Mouse (Mus musculus): ENCODE measurements around the gene Psme1. TPM values are rescaled to one million over a fixed set of nuclear protein-coding genes. Genes with fewer than 3 reads are reported as not detected.

The Psme1 gene
- total RNA-seq, 4 experiments from 2014 or later, result 57.9 to 75.0 (median 67.3) TPM

DNA sequence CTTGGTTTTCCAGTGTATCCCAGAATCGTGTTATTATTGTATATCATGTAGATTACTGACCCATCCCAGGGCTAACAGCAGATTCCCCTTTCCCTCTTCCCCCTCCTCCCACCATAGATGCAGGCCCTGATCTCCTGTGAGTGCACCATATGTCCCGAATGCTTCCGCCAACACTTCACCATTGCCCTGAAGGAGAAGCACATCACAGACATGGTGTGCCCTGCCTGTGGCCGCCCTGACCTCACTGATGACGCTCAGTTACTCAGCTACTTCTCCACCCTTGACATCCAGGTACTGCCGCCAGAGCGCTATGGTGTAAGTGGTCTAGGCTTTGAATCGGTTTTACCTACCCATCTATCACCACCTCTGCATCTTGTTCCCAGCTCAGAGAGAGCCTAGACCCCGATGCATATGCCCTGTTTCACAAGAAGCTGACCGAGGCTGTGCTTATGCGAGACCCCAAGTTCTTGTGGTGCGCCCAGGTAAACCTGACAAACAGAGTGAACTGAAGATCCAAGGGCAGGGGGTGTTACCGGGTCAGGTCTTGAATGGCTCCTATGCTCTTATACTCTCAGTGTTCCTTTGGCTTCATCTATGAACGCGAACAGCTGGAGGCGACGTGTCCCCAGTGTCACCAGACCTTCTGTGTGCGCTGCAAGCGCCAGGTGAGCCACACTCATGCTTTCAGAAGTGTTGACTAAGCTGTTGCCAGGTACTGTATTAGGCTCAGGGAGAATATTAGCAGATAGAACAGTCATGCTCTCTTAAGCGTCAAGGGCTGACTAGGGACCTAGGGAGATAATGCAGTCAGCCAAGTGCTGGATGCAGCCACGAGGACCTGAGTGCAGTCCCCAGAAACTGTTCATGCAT, 20.8 kb downstream of the Psme1 start:
- DNase-seq (ENCODE audit: low spot score in 2 of 2), result no peak

DNA sequence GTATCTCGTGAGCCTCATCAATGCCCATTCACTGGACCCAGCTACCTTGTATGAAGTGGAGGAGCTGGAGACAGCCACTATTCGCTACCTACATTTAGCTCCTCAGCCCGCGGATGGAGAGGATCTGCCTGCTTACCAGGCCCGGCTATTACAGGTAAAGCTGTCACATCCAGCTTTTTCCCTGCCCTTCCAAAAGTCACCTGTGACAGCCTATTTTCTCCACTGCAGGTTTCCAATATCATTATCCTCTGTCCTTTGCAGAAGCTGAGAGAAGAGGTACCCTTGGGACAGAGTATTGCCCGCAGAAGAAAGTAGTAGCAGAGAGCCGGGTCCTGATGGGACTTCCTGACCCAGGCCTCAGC, 25.3 kb downstream of the Psme1 start, which contains the start of gene Irf9:
TSS of gene Irf9 (plus strand) at position 301 of the 362 bp plus-strand sequence.
- no peak for DNase-seq (ENCODE audit: low spot score in 2 of 2)

DNA sequence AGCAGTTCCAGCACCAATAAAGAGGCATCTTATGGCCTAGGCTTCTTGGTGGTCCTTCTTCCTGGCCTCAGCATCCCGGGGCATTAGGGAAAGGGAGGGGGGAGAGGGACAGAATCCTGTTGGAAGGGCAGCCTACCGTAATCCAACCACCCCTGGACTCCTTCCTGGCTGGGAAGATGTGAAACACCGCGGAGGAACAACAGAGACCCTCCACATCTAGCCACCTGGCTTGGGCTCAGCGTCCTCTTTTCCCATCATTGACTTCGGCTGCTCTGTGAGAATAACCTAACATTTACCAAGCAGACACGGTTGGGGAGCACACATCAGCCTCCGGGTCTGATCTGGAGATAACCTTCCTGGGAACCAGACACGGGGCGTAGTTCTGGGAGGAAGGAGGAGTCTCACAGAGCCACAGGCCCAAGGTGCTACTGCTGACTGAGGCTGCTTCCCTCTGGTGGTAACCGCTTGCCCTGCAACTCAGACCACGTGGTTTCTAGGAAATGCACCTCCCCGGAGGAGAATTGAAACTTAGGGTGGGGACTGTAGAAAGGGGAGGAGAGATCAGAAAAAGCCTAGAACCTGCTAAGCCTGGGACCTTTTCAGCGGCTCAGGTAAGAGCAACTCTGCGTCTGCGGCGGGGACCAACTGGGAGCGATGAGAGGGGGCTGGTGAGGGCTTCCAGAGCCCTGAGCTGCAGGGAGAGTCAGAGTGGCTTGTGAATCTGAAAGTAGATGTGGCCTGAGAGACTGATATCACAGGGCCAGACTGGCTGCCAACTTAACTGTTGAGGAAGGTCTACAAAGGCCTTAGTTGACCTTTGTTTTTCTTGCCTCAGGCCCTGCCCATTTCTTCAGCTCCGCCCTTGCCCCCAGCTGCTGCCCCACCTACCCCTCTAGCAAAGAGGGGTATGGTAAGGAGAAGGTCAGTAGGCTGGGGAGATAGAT, 26.0 kb downstream of the Psme1 start:
- DNase-seq (ENCODE audit: low spot score in 2 of 2), result peak; percentile 80 to 85

DNA sequence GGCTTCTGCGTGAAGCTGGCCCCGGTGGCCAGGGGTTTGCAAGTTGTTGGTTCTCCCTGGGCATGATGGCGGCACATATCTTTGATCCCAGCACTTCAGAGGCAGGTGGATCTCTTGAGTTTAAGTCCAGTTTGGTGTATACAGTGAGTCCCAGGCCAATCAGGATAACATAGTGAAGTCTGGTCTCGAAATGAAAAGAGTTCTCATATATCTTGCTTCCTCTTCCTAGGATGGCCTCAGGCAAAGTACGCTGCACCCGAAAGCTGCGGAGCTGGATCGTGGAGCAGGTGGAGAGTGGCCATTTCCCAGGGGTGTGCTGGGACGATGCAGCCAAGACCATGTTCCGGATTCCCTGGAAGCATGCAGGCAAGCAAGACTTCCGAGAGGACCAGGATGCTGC, 26.9 kb downstream of the Psme1 start:
- DNase-seq (ENCODE audit: low spot score in 2 of 2), result no peak

DNA sequence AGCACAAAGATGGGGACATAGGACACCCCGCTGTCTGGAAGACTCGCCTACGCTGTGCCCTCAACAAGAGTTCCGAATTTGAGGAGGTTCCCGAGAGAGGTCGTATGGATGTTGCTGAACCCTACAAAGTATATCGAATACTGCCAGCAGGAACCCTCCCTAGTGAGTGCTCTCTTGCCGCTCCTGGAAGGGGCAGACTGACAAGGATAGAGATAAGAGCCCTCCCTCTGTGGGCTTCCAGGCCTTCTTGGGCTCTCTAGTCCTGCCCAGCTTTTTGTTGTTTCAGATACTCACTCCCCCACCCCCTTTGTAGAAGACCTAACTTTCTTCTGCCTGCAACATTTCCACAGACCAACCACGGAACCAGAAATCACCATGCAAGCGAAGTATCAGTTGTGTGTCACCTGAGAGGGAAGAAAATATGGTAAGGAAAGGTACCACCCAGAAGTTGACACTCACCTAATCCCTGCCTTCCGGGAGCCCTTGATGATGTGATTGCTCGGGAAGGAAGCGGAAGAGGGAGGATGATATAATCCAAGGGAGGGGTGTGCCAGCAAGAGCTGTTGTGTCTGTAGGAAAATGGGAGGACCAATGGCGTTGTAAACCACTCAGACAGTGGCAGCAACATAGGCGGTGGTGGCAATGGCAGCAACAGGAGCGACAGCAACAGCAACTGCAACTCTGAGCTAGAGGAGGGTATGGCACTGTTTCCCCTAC, 28.0 kb downstream of the Psme1 start:
- DNase-seq (ENCODE audit: low spot score in 2 of 2), result no peak

DNA sequence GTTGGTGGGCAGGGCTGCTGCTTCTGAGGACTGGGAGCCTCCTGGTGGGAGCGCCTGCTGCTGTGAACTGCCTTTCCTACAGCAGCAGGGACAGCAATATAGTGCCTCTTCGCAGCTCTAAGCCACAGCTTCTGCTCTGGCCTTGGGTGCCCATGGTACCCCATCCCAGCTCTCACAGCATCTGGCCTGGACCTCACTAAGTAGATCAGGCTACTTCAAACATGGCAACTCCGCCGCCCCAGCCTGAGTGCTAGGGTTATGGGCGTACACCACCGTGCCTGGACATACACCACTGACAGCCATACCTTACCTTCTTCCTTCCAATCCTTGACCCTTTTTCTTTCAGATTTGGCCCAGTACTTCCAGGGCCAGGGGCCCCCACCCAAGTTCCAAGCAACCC, 30.4 kb downstream of the Psme1 start:
- DNase-seq (ENCODE audit: low spot score in 2 of 2), result no peak

DNA sequence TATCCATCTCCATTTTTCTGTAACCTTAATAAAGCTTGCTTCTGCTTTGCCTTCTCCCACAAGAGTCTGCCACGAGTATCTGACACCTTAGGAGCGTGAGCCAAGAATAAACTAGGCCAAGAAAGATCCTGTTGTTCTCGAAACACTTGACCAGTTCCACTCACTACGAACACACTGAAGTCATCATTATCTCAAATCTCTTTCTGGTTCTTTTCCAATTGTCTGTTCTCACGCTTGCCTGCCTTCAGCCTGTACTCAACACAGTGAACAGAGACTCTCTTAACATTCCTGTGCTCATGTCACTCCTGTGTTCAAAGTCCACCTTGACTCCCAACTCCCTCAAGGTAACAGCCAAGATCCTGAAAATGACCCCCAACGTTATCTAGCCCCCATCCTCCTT, 35.4 kb downstream of the Psme1 start:
- DNase-seq (ENCODE audit: low spot score in 2 of 2), result no peak

DNA sequence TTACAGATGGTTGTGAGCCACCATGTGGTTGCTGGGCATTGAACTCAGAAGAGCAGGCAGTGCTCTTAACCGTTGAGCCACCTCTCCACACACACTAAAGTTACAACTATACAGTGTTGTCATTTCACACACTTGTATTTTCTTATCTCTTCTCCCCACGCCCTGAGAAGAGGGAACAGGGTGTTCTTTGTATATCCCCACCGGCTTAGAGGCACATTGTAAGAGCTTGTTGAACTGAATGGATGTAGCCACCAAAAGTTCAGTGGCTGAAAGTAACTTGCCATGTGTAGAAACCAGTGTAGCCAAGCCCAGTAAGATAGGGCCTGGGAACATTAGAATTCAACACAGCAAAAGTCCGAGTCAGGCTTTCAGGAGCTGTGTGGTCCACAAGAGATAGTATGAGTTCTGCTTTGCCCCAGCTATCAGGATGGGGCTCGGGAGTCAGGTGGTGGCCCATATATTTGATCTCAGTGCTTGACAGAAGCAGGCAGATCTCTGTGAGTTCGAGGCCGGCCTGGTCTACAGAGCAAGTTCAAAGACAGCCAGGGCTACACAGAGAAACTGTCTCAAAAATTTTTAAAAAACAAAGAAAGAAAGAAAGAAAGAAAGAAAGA, 36.7 kb downstream of the Psme1 start:
- no peak for DNase-seq (ENCODE audit: low spot score in 2 of 2)

DNA sequence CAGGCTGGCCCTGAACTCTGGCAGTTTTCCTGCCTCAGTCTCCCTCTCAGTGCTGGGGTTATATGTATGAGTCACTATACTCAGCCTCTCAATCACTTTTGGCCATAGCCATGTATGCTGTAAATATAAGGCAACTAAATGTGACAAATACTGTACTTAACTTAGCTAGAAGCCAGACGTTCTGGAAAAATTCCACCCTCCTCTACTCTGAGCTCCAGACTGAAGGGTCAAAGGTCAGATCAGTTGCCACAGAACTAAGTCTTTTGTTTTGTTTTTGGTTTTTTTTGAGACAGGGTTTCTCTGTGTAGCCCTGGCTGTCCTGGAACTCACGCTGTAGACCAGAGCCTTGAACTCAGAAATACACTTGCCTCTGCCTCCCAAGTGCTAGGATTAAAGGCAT, 38.0 kb downstream of the Psme1 start:
- no peak for DNase-seq (ENCODE audit: low spot score in 2 of 2)

DNA sequence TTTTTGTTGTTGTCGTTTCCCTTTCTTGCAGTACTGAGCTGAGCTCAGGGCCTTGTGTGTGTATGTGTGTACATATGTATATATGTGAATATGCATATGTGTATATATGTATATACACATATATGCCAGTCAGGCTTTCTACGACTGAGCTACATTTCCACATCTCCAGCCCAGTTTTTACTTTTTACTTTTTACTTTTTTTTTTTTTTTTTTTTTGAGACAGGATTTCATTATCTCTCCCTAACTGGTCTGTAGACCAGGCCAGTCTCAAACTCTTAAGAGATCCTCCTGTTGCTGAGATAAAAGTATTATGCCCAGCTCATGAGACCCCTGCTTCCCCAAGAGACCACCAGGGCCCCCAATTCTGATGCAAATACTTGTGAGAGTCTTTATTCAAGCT, 38.9 kb downstream of the Psme1 start:
- DNase-seq (ENCODE audit: low spot score in 2 of 2), result no peak

DNA sequence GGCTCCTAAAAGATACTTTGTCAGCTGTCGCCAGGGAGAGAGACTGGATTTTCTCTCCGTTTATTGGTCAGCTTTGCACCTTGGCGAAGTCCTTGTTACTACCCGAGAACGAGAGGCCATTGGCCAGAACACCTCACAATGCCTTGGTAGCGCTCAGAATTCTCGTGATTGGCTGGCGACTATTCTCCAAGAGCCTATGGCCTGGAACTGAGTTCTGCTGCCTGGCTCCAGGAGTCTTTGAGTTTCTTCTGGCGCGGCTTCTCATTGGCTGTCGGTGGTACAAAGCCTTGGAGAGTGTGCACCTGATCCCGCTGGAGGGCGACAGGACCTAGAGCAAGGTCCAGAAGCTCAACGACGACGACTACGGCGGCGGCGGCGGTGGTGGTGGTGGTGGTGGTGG, 39.9 kb downstream of the Psme1 start, which contains the start of gene Rec8:
TSS of gene Rec8 (plus strand) at position 216 of the 400 bp plus-strand sequence.
- no peak for DNase-seq (ENCODE audit: low spot score in 2 of 2)

DNA sequence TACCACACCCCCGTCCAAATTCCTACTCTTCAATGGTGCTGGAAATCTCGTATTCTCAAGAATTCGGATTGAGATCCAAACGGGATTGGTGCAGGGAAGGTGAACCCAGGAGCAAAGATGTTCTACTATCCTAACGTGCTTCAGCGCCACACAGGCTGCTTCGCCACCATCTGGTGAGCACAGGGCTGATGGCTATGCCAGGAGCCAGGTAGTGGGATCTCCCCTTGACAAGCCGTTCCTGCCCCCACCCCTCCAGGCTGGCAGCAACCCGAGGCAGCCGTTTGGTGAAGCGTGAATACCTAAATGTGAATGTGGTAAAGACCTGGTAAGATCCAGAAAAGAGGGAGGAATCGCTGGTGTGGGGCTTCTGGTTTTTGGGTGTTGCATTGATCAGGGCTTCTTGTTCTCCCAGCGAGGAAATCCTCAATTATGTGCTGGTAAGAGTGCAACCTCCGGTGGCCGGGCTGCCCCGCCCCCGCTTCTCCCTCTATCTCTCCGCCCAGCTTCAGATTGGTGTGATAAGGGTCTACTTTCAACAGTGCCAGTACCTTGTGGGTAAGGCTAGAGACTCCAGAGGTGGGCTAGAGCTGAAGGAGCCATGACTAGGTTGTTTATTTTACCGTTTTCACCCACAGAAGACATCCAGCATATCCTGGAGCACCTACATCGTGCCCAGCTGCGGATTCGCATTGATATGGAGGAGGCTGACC, 40.7 kb downstream of the Psme1 start:
- no peak for DNase-seq (ENCODE audit: low spot score in 2 of 2)

DNA sequence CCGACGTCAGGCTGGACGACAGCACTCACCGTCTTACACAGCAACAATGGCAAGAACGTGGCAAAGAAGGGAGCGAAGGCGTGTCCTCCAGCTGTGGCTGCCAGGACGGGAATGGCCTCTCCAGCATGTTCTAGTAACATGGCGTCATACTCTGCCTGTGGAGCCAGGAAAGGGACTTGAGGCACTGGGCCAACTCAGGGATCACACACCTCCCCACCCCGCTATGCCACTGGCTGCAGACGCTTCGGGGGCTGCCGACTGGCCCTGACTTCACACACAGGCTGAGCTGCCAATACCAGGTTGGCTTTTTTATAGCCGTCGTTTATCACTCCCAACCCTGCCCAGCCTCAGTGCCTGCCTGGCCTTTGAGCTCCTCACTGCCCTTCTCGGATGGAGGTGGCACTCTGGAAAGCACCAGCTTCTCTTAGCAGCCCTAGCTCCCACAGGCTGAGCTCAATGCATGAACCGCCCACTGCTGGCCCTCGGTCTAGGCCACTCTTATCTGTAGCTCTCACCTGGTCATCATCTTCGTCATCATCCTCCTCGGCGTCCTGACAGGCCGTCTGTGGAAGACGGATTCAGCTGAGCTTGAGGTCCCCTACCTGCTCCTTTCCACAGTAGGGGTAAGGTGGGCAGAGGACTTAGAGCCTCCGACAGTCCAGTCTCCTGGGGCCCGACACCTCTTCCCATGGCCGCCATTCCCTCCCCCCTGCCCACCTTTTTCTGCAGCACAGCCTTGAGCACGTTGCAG, 50.3 kb downstream of the Psme1 start:
- DNase-seq (ENCODE audit: low spot score in 2 of 2), result no peak

DNA sequence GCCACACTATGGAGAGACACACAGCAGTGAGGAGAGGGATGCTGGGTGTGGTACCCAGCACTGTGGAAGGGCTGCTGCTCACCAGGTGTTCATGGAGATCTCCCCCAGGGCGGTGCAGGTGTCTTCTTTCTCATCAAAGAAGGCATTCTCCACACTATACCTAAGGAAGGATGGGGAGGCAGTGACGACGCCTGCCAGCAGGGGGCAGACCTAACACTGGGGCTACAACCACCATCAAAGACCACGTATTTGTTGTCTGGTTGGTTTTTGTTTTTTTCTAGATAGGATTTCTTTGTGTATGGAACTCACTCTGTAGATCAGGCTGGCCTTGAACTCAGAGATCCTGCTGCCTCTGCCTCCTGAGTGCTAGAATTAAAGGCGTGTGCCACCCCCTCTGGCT, 51.4 kb downstream of the Psme1 start:
- DNase-seq (ENCODE audit: low spot score in 2 of 2), result no peak

Other genes starting within 250 kb of the Psme1 start
- gene Dhrs4, start 99.4 kb upstream of the Psme1 start, total RNA-seq (2022), result 10 to 100 TPM; 20.2 to 27.2 (median 23.1) TPM
- gene Carmil3, start 87.5 kb upstream of the Psme1 start, total RNA-seq (2022), result 10 to 100 TPM; 56.8 to 82.2 (median 62.5) TPM
- gene Cpne6, start 67.7 kb upstream of the Psme1 start, total RNA-seq (2022), result 100 to 1,000 TPM; 607 to 653 (median 629) TPM
- gene Nrl, start 53.1 kb upstream of the Psme1 start, total RNA-seq (2022), result 1 to 10 TPM; 1.5 to 3.6 (median 2.1) TPM
- 10 to 100 TPM; 43.4 to 61.5 (median 50.3) TPM for gene Pck2, start 37.9 kb upstream of the Psme1 start, total RNA-seq (2022)
- gene Dcaf11, start 18.1 kb upstream of the Psme1 start, total RNA-seq (2022), result 10 to 100 TPM; 74.0 to 93.1 (median 82.3) TPM
- 1 to 10 TPM in 2 of 4 experiments, under 1 TPM in 1, not detected in 1; 0.94 to 2.0 (median 1.4) TPM for gene A730061H03Rik, start 17.7 kb upstream of the Psme1 start, total RNA-seq (2022)
- gene Fitm1, start 2.5 kb upstream of the Psme1 start, total RNA-seq (2022), result not detected
- gene Emc9, start 7.2 kb downstream of the Psme1 start, total RNA-seq (2022), result 10 to 100 TPM; 48.3 to 57.7 (median 53.8) TPM
- 10 to 100 TPM; 57.2 to 74.4 (median 69.8) TPM for gene Psme2, start 13.0 kb downstream of the Psme1 start, total RNA-seq (2022)
- gene Rnf31, start 13.6 kb downstream of the Psme1 start, total RNA-seq (2022), result 10 to 100 TPM; 36.5 to 56.0 (median 45.5) TPM
- gene Irf9, start 25.4 kb downstream of the Psme1 start, total RNA-seq (2022), result 10 to 100 TPM; 15.4 to 19.1 (median 17.9) TPM
- gene Rec8, start 39.9 kb downstream of the Psme1 start, total RNA-seq (2022), result 1 to 10 TPM; 1.1 to 2.8 (median 1.4) TPM
- gene Ipo4, start 57.8 kb downstream of the Psme1 start, total RNA-seq (2022), result 100 to 1,000 TPM; 121 to 153 (median 140) TPM
- gene Gm49378, start 59.8 kb downstream of the Psme1 start, total RNA-seq (2022), result 1 to 10 TPM; 4.2 to 7.5 (median 5.5) TPM
- gene Tm9sf1, start 65.7 kb downstream of the Psme1 start, total RNA-seq (2022), result 10 to 100 TPM; 40.6 to 49.6 (median 44.7) TPM
- 1 to 10 TPM; 1.2 to 1.9 (median 1.7) TPM for gene Tssk4, start 72.1 kb downstream of the Psme1 start, total RNA-seq (2022)
- 10 to 100 TPM; 47.1 to 51.1 (median 49.6) TPM for gene Mdp1, start 82.4 kb downstream of the Psme1 start, total RNA-seq (2022)
- gene Gmpr2, start 93.8 kb downstream of the Psme1 start, total RNA-seq (2022), result 10 to 100 TPM; 25.2 to 31.1 (median 28.6) TPM
- 100 to 1,000 TPM; 290 to 309 (median 300) TPM for gene Nedd8, start 94.0 kb downstream of the Psme1 start, total RNA-seq (2022)
- gene Tinf2, start 103.7 kb downstream of the Psme1 start, total RNA-seq (2022), result 10 to 100 TPM; 12.2 to 20.8 (median 16.0) TPM
- 1 to 10 TPM in 2 of 4 experiments, not detected in 2; 5.4 to 8.2 TPM for gene Tgm1, start 135.8 kb downstream of the Psme1 start, total RNA-seq (2022)
- gene Rabggta, start 144.1 kb downstream of the Psme1 start, total RNA-seq (2022), result 10 to 100 TPM; 42.8 to 53.5 (median 44.8) TPM
- 100 to 1,000 TPM in 3 of 4 experiments, 10 to 100 TPM in 1; 86.6 to 148 (median 116) TPM for gene Dhrs1, start 167.6 kb downstream of the Psme1 start, total RNA-seq (2022)
- 10 to 100 TPM; 11.8 to 14.0 (median 13.1) TPM for gene Nop9, start 167.6 kb downstream of the Psme1 start, total RNA-seq (2022)
- 1 to 10 TPM; 1.4 to 3.0 (median 1.7) TPM for gene Cideb, start 180.3 kb downstream of the Psme1 start, total RNA-seq (2022)
- gene Ltb4r2, start 183.3 kb downstream of the Psme1 start, total RNA-seq (2022), result under 1 TPM in 3 of 4 experiments, not detected in 1; 0.16 to 0.23 (median 0.22) TPM
- gene Ltb4r1, start 187.8 kb downstream of the Psme1 start, total RNA-seq (2022), result under 1 TPM in 1 of 4 experiments, not detected in 3; 0.32 TPM
- 1 to 10 TPM; 3.4 to 6.8 (median 4.8) TPM for gene Adcy4, start 206.0 kb downstream of the Psme1 start, total RNA-seq (2022)
- 1 to 10 TPM in 1 of 4 experiments, under 1 TPM in 2, not detected in 1; 0.95 to 3.4 (median 0.99) TPM for gene Ripk3, start 210.7 kb downstream of the Psme1 start, total RNA-seq (2022)
- gene Nfatc4, start 245.0 kb downstream of the Psme1 start, total RNA-seq (2022), result 1 to 10 TPM; 1.4 to 2.0 (median 1.7) TPM